Mouse (Mus musculus): Measurements from ENCODE around the gene Svs3a. TPM values are rescaled to one million over a fixed set of nuclear protein-coding genes. Genes with fewer than 3 reads are reported as not detected.

Svs3a gene
- not detected for total RNA-seq (2023)

DNA sequence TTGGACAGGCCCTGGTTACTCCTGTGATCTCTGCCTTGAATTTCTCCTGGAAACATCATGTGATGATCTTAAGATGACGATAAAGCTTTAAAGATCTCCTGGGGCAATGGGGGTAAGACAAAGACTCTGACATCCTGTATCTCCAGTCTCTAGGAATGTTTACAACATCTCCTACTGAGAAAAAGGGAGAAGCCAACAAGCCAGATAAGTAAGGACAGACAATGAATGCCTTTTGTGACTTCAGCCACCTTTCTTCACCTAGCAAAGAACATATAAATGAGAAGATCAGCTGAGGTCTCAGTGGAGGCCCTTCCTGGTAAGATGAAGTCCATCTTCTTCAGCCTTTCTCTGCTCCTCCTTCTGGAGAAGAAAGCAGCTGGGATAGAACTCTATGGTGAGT lies at the start of gene Svs3a:
Gene Svs3a, plus strand, starts transcription at position 301 of the 400 bp plus-strand sequence.

DNA sequence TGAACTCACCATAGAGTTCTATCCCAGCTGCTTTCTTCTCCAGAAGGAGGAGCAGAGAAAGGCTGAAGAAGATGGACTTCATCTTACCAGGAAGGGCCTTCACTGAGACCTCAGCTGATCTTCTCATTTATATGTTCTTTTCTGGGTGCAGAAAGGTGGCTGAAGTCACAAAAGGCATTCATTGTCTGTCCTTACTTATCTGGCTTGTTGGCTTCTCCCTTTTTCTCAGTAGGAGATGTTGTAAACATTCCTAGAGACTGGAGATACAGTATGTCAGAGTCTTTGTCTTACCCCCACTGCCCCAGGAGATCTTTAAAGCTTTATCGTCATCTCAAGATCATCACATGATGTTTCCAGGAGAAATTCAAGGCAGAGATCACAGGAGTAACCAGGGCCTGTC lies 32.5 kb upstream of the Svs3a start, which contains the start of gene Svs3b:
Gene Svs3b, minus strand, starts transcription at position 101 of the 400 bp plus-strand sequence.

DNA sequence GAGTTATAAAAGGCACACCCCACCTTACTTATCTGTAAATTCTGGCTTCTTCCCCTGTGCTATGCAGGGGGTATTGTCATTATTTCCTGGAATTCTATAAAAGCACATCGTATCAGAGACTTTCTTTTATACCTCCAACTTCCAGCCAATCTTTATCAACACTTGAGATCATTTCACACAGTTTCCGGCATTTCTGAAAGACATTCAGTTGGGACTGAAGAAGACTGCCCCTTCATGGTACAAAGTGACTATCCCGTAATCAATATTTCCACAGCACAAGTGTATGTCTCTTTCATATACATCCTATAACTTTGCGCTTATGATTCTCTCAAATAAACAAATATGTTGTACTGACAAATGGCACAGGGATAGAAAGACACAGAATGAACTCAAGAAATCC lies 10.7 kb upstream of the Svs3a start, which contains the start of gene Svs4:
Gene Svs4, minus strand, starts transcription at position 101 of the 400 bp plus-strand sequence.

DNA sequence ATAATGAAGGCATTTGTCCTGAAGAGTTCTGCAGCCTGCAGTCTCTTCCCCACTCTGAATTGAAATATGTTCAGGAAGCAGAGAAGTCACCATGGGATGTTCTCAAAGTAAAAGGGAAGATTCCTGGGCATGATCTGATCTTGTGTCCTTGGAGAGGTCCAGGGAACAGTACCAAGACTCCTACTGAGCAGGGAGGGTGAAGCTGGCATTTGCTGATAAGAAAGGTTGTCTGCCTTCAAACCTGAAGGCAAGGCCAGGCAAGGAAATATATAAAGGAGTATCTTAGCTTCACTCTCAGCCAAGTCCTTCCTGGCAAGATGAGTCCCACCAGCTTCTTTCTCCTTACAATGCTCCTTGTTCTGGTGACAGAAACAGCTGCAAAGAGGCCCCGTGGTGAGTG lies 27.4 kb downstream of the Svs3a start, which contains the start of gene Svs6:
Gene Svs6, plus strand, starts transcription at position 301 of the 400 bp plus-strand sequence.

DNA sequence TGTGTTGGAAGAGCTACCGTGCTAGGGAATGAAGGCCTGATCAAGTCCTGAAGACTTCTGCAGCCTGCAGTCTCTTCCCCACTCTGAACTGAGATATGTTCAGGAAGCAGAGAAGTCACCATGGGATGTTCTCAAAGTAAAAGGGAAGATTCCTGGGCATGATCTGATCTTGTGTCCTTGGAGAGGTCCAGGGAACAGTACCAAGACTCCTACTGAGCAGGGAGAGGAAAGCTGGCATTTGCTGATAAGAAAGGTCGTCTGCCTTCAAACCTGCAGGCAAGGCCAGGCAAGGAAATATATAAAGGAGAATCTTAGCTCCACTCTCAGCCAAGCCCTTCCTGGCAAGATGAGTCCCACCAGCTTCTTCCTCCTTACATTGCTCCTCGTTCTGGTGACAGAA lies 43.4 kb downstream of the Svs3a start, which contains the start of gene Svs5:
Gene Svs5, plus strand, starts transcription at position 301 of the 400 bp plus-strand sequence.

Other genes starting within 250 kb of the Svs3a start
- 319 TPM for gene Stk4, start 218.9 kb upstream of the Svs3a start, total RNA-seq (2023)
- gene Tomm34, start 218.1 kb upstream of the Svs3a start, total RNA-seq (2023): 79.3 TPM
- gene Kcns1, start 118.2 kb upstream of the Svs3a start, total RNA-seq (2023): not detected
- not detected for gene Wfdc5, start 106.5 kb upstream of the Svs3a start, total RNA-seq (2023)
- not detected for gene Wfdc12, start 98.7 kb upstream of the Svs3a start, total RNA-seq (2023)
- gene Wfdc15a, start 89.1 kb upstream of the Svs3a start, total RNA-seq (2023): not detected
- not detected for gene Wfdc15b, start 67.6 kb upstream of the Svs3a start, total RNA-seq (2023)
- gene Svs2, start 50.8 kb upstream of the Svs3a start, total RNA-seq (2023): not detected
- gene Svs3b, start 32.6 kb upstream of the Svs3a start, total RNA-seq (2023): not detected
- not detected for gene Svs4, start 10.8 kb upstream of the Svs3a start, total RNA-seq (2023)
- not detected for gene Svs6, start 27.5 kb downstream of the Svs3a start, total RNA-seq (2023)
- not detected for gene Svs5, start 43.5 kb downstream of the Svs3a start, total RNA-seq (2023)
- gene Slpi, start 99.8 kb downstream of the Svs3a start, total RNA-seq (2023): 15.5 TPM
- not detected for gene Rbpjl, start 113.9 kb downstream of the Svs3a start, total RNA-seq (2023)
- gene Matn4, start 115.9 kb downstream of the Svs3a start, total RNA-seq (2023): 0.65 TPM
- gene Sdc4, start 154.6 kb downstream of the Svs3a start, total RNA-seq (2023): 7.3 TPM
- gene Sys1, start 167.7 kb downstream of the Svs3a start, total RNA-seq (2023): 49.4 TPM
- 4.0 TPM for gene Gm20458, start 171.7 kb downstream of the Svs3a start, total RNA-seq (2023)
- gene Trp53tg5, start 184.5 kb downstream of the Svs3a start, total RNA-seq (2023): not detected
- 3.6 TPM for gene Dbndd2, start 196.8 kb downstream of the Svs3a start, total RNA-seq (2023)
- 61.4 TPM for gene Pigt, start 208.3 kb downstream of the Svs3a start, total RNA-seq (2023)